Mouse (Mus musculus) heart, embryonic 11.5 days (tissue): ENCODE data around the gene Zfp518b. TPM values are rescaled to one million over a fixed set of nuclear protein-coding genes. Genes with fewer than 3 reads are reported as not detected.

ENCODE experiments used
- ATAC-seq: fragments of 200-750 bp; cut with Nextera tagmentation; replicated peaks from 2 replicates; pipeline ENCODE4 v1.8.0; 2017; ENCODE audit warnings: moderate library complexity; ENCODE audit not compliant: insufficient number of reproducible peaks, low FRiP score, low TSS enrichment
- H3K27ac ChIP-seq: fragments of 300-500 bp; sonication (generic); 2 replicates; pipeline ENCODE4 v1.5.1; 2014; ENCODE audit warnings: mild to moderate bottlenecking, low read depth, low read length
- H3K27me3 ChIP-seq: fragments of 300-500 bp; sonication (generic); 2 replicates; pipeline ENCODE4 v1.6.1; 2014; ENCODE audit warnings: mild to moderate bottlenecking, low read length, mixed read lengths; ENCODE audit not compliant: control insufficient read depth, insufficient read depth
- H3K36me3 ChIP-seq: fragments of 300-500 bp; sonication (generic); 2 replicates; pipeline ENCODE4 v1.6.1; 2014; ENCODE audit warnings: mild to moderate bottlenecking, low read length, moderate library complexity, mixed read lengths; ENCODE audit not compliant: control insufficient read depth, insufficient read depth
- H3K4me1 ChIP-seq: fragments of 300-500 bp; sonication (generic); 2 replicates; pipeline ENCODE4 v1.6.1; 2014; ENCODE audit warnings: low read length; ENCODE audit not compliant: control insufficient read depth, insufficient read depth
- H3K4me2 ChIP-seq: fragments of 300-500 bp; sonication (generic); 2 replicates; pipeline ENCODE4 v1.6.1; 2014; ENCODE audit warnings: mild to moderate bottlenecking, moderate library complexity
- H3K4me3 ChIP-seq: fragments of 300-500 bp; sonication (generic); 2 replicates; pipeline ENCODE4 v1.5.1; 2014; ENCODE audit warnings: low read depth, low read length
- H3K9ac ChIP-seq: fragments of 300-500 bp; sonication (generic); 2 replicates; pipeline ENCODE4 v1.6.1; 2014; ENCODE audit warnings: mild to moderate bottlenecking, low read depth, low read length, moderate library complexity
- H3K9me3 ChIP-seq: fragments of 300-500 bp; sonication (generic); replicated peaks from 2 replicates; pipeline ENCODE4 v1.6.1; 2016; ENCODE audit warnings: low read length; ENCODE audit not compliant: control insufficient read depth
- WGBS: fragments of 180-500 bp; shearing (Covaris S2); extraction: QIAGEN DNeasy Blood & Tissue Kit; methylation state at CpG from one replicate; pipeline ENCODE4 v1.1.7; 2014; ENCODE audit not compliant: insufficient replicate concordance; 5-methylcytosine and 5-hydroxymethylcytosine counted together
- polyA plus RNA-seq: library from polyadenylated mRNA; unstranded; fragments of >200 nt; fragmentation: Nextera tagmentation; extraction: Ambion mirVana; gene quantifications from 2 replicates; pipeline ENCODE4 v1.2.1, GENCODE M21; 2014

Zfp518b gene
- polyA plus RNA-seq = 13.2 and 13.3 TPM in 2 replicates

DNA sequence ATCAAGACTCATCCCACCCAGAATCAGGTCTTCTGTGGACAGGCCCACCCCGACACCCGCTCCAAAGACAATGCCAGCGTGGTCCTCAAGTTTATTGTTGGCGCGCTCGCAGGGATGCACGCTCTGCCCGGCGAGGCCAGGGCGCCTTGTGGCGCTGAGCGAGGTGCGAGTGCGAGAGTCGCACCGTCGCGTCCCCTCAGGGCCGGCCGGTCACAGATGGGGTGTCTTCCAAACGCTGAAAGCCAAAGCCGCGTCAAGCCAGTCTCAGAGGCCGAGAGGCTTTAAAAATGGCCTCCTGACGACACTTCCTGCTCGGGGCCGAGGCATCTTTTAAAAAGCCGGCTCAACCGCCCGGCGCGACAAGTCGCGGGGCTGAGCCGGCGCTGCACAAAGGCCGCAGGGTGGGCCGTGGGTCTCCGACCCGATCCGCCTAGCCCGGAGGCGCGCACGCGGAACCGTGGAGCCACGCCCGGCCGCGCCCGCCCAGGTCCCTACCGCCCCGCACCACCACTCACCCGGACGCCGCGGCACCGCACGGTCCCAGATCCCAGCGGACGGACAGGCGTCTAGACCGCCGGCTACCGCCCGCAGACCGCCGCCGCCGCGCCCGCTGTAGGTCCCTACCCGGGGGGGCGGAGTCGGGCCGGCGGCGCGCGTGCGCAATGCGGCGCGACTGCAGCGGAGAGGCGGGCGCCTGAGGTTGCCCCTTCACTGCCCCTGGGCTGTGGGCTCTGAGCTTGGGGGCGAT lies at the start of gene Zfp518b:
TSS of gene Zfp518b (minus strand) at position 663 of the 748 bp plus-strand sequence.
- under 1% methylated on average over 88 of the region's 89 CpGs for WGBS
- Histone ChIP-seq H3K27ac (peak within 1 kb of the TSS; percentile 82), H3K4me3 (peak within 1 kb of the TSS; percentile 78), H3K9ac (peak within 1 kb of the TSS; percentile 77), H3K9me3 (no peaks in the 10 kb centered on the region), H3K4me1 (peaks cover 3% of the 10 kb centered on the region; the same call in 1 of the 2 replicates), H3K36me3 (peaks cover 16% of the 10 kb centered on the region), H3K4me2 (peak within 1 kb of the TSS; percentile 84), H3K27me3 (no peaks in the 10 kb centered on the region)
- ATAC-seq = peak; percentile 89

DNA sequence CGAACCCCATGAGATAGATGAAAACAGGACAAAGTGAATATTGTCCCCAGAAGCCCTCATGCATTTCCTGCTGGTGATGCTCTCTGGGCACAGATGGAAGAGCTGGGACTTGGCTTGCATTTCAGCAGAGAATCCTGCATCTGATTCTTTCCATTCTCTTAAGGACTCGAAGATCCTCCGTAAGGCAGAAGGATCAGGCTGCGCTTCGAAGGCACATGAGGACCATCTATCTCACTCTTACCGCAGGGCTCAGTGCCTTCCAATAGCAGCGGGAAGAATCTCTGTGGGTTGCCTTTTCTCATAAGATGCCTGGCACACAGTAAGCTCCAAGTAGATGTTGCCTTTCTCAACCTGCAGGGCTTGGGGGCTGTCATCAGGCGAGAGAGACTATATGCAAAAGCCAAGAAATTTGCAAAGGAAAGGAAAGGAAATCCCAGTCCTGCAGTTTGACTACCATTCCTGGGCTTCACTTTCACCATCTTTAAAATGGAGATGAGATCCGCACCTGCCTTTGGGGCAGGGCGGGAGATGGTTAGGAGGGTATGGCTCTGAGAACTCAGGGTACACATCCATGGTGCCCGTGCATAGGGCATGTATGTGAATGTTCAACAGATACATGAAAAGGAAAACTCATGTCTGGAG lies 24.4 kb upstream of the Zfp518b start:
- H3K9me3 ChIP-seq = no peaks in the 10 kb centered on the region
- no peak for ATAC-seq
- 58% methylated on average over 11 of the region's 11 CpGs for WGBS
- no peak overlapping the region for H3K4me2 ChIP-seq
- H3K9ac ChIP-seq = no peak overlapping the region
- no peaks in the 10 kb centered on the region for H3K36me3 ChIP-seq
- H3K27me3 ChIP-seq = no peaks in the 10 kb centered on the region
- no peak overlapping the region for H3K27ac ChIP-seq
- no peaks in the 10 kb centered on the region for H3K4me1 ChIP-seq
- no peak overlapping the region for H3K4me3 ChIP-seq

DNA sequence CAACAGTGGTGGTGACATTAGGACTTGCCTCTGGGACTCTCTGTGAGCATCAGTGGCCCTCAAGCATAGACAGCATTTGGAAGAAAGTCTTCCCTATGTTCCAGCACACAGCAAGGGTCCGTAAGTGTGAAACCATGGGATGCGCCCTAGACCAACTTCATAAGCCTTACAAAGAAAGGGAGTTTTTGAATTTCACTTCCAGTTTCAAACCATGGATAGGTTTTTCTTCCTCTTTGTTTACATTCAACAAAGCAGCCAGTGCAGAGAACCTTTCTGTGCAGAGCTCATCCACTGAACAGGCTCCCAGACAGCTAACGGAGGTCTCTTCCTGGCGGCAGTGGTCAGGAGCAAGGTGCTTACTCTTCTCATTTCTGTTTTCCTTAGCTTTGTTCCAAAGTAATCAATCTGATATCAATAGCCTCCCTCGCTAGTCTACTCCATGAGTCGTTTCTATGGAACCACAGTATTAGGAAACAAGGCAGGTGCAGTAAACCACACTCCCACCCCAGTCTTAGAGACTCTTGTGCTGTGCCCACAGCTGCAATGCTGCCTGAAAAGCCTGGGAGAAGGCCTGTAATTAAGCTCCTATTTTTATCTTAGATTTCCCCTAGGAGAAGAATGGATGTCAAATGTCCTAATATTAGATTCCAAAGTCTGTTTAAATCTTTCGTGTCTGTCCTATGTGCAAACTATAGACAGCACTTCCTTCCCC lies 22.9 kb upstream of the Zfp518b start:
- H3K27ac ChIP-seq = no peak overlapping the region
- no peaks in the 10 kb centered on the region for H3K36me3 ChIP-seq
- WGBS = 69% methylated on average over 7 of the region's 7 CpGs
- H3K4me1 ChIP-seq = no peaks in the 10 kb centered on the region
- H3K9me3 ChIP-seq = no peaks in the 10 kb centered on the region
- no peaks in the 10 kb centered on the region for H3K27me3 ChIP-seq
- no peak for ATAC-seq
- H3K4me2 ChIP-seq = no peak overlapping the region
- H3K9ac ChIP-seq = no peak overlapping the region
- H3K4me3 ChIP-seq = no peak overlapping the region

DNA sequence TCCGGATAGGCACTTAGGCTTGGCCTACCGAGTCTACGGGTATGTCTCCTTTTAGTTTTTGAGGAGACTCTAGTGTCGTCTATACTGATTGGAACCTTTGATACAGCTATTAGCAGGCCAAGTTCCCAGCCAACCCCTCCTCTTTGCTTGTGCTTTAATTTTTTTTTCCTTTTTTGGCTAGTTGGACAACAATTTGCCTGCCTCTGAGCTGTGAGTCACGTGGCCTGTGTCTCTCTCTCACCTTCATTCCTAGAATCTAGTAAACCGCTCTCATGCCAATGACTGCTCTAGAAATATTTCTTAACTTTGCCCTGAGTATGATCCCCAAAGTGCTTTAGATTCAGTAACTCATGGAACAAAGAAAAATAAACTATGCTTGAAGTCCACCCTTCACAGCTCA lies 18.3 kb upstream of the Zfp518b start:
- WGBS = 81% methylated on average over 6 of the region's 6 CpGs
- no peak overlapping the region for H3K27ac ChIP-seq
- ATAC-seq = no peak
- H3K9me3 ChIP-seq = no peaks in the 10 kb centered on the region
- H3K4me1 ChIP-seq = no peaks in the 10 kb centered on the region
- no peak overlapping the region for H3K9ac ChIP-seq
- no peaks in the 10 kb centered on the region for H3K27me3 ChIP-seq
- H3K36me3 ChIP-seq = no peaks in the 10 kb centered on the region
- H3K4me3 ChIP-seq = no peak overlapping the region
- no peak overlapping the region for H3K4me2 ChIP-seq

DNA sequence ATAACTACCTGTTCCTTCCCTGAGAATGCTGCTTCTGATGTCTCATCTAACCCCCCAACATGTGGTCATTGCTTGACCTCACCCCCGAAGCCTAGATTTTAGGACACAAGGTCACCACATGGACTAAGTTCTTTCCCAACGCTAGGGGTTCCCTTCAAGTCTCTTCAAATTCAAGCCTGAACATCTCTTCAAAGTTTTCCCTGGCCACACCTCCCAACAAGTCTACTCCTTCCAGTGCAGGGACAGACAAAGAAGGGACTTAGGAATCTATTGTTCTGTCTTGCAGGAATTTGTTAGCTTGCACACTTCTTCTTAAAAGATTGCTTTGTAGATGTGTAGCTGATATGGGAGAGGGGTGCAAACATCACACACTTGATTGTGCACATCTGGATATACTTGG lies 17.5 kb upstream of the Zfp518b start:
- H3K4me2 ChIP-seq = no peak overlapping the region
- no peaks in the 10 kb centered on the region for H3K27me3 ChIP-seq
- no peak overlapping the region for H3K27ac ChIP-seq
- 79% methylated on average over 2 of the region's 2 CpGs for WGBS
- no peak for ATAC-seq
- no peak overlapping the region for H3K4me3 ChIP-seq
- no peak overlapping the region for H3K9ac ChIP-seq
- no peaks in the 10 kb centered on the region for H3K9me3 ChIP-seq
- no peaks in the 10 kb centered on the region for H3K4me1 ChIP-seq
- no peaks in the 10 kb centered on the region for H3K36me3 ChIP-seq

DNA sequence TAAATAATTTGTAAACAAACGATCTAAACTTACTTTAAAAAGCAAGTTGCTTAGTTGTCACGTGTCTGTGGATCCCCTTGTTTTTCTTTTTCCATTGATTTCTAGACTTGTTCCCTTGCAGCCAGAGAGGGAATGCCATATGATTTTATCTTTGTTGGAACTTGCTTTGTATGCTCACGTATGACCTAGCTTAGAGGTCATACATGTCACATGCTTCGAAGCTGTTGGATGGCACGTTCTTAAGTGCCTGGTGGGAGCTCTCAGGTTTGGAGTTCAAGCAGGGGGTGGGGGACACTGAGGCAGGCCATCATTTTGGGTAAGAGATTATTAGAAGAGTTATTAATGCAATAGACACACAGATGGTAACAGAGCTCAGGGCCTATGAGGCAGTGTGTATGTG lies 13.8 kb upstream of the Zfp518b start:
- Histone ChIP-seq H3K9me3 (no peaks in the 10 kb centered on the region), H3K27me3 (no peaks in the 10 kb centered on the region), H3K4me2 (no peak overlapping the region), H3K27ac (no peak overlapping the region), H3K4me1 (no peaks in the 10 kb centered on the region), H3K9ac (no peak overlapping the region), H3K4me3 (no peak overlapping the region), H3K36me3 (no peaks in the 10 kb centered on the region)
- ATAC-seq = no peak
- 68% methylated on average over 5 of the region's 5 CpGs for WGBS

DNA sequence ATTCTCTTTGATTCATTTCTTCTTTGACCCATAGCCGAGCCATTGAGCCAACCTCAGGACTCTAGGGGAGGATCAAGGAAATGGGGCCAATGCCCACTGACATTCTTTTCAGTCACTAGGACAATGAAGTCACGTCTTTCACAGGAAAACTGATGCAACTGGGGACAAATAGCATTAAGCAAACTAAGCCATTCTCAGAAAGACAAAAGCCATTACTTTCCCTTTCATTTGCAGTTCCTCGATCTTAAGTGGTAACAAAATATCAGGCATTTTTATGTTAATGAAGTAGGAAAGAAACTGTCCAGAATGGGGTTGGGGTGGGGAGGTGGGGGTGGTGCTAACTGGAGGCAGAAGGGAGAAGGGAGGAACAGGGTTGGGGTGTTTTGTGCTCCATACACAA lies 13.4 kb upstream of the Zfp518b start:
- no peak overlapping the region for H3K4me2 ChIP-seq
- no peaks in the 10 kb centered on the region for H3K36me3 ChIP-seq
- 61% methylated on average over 3 of the region's 3 CpGs for WGBS
- no peaks in the 10 kb centered on the region for H3K4me1 ChIP-seq
- no peak for ATAC-seq
- H3K27me3 ChIP-seq = no peaks in the 10 kb centered on the region
- H3K4me3 ChIP-seq = no peak overlapping the region
- H3K9ac ChIP-seq = no peak overlapping the region
- no peak overlapping the region for H3K27ac ChIP-seq
- no peaks in the 10 kb centered on the region for H3K9me3 ChIP-seq

DNA sequence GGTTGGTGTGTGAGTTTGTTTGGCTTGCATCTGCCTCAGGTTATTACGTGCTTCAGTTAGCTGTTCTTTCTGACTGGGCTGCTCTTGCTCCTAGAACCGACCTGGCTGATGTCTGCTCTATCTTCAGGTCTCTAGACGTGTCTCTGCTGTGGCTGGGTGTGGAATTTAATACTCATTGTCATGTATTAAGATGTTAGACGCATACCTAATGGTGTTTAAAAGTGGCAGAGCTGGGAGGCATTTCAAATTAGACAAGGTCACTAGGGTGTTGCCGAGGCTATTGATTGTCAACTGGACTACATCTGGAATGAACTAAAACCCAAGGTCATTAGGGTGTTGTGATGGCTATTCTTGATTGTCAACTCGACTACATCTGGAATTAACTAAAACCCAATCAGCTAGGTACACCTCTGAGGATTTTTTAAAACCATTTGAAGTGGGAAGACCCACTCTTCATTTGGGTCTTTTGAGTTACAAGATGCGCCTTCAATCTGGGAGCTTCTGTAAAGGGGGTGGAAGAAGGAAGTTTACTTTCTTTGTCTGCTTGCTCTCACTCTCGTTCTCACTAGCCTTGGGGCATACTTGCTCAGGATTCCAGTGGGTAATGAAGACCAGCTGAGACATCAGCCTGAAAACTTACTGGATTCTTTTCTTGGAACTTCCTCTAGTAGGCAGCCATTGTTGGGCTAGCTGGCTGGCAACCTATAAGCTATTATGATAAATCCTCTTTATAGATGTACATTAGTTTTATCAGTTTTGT lies 12.2 kb upstream of the Zfp518b start:
- ATAC-seq = no peak
- H3K36me3 ChIP-seq = no peaks in the 10 kb centered on the region
- no peaks in the 10 kb centered on the region for H3K27me3 ChIP-seq
- no peaks in the 10 kb centered on the region for H3K9me3 ChIP-seq
- H3K4me3 ChIP-seq = no peak overlapping the region
- H3K27ac ChIP-seq = no peak overlapping the region
- H3K4me1 ChIP-seq = no peaks in the 10 kb centered on the region
- no peak overlapping the region for H3K4me2 ChIP-seq
- no peak overlapping the region for H3K9ac ChIP-seq
- 70% methylated on average over 8 of the region's 8 CpGs for WGBS
